Mouse (Mus musculus): ENCODE data around the gene Snapc4.
A peak's percentile ranks its signal among the peaks of the same experiment; 100 is the strongest.

Snapc4 gene

GRCm38 (mm10) chr2:26341510-26341981 is 38.9 kb downstream of the Snapc4 start:
- DNase-seq (ENCODE audit: low read depth, low spot score) = no peak

DNA sequence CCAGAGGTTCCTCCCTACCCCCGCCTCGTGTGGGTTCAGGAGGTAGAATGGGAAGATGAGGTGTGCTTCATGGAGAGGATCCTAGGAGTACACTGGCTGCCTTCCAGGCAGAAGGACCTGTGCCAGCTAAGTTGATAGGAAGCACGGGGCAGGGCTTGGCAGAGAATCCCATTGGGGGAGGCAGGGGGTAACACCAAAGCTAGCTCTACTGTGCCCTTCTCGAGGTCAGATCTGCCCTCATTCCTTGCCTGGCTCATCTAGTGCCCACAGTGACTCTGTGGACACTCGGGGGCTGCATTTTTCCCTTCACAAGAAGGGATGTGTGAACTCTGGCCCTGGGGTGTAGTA is 41.3 kb downstream of the Snapc4 start:
- DNase-seq (ENCODE audit: low read depth, low spot score) = no peak

DNA sequence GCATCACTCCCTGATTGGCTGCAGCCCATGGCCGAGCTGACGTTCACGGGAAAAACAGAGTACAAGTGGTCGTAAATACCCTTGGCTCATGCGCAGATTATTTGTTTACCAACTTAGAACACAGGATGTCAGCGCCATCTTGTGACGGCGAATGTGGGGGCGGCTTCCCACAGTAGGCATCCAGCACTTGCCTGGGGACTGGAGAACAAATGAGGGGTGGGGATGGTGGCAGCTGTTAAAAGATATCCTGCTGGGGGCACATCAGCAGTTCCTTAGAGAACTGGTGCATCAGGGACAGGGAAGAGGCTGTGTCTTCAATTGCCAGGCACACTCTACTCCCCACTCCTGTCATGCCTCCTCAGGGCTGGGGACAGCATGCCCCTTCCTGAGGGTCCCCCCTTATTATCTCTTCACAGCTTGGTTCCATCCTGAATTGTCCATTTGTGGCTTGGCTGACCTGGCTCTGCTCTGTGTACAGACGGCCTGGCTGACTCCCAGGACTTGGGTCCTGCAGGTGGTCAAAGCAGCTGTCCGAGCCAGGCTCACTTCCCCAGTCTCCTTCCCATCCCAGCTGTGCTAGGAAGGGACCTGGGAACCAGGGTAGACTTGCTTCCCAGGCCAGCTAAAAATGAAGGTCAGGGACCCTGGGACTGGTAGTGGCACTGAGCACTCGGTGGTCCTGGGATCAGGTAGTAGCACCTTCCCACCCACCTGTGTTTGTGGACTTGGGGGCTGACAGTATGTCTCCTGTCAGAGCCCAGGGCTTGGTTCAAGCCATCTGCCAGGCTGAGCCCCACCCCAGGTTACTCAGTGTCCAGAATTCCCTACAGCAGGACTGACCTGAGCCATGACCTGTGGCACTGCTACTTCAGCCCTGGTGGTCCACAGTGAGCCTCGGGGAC is 41.9 kb downstream of the Snapc4 start:
- DNase-seq (ENCODE audit: low read depth, low spot score) = no peak

DNA sequence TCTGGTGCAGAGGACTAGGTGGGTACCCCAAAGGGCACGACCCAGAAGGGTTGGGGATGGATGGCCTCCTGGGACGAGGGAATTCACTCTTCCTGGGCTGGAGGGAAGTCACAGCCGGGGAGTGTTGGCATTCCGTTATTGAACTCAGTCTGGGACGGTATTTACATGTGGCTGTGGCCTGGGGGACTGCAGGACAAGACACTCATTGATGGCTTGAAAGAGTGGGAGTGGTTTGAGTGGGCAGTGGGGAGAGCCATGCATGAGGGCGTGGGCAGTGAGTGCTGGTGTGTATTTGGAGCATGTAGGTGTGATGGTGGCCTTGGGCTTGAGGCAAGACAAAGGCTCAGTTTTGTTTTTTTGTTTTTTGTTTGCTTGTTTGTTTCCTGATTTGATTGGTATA is 49.8 kb downstream of the Snapc4 start:
- no peak for DNase-seq (ENCODE audit: low read depth, low spot score)

DNA sequence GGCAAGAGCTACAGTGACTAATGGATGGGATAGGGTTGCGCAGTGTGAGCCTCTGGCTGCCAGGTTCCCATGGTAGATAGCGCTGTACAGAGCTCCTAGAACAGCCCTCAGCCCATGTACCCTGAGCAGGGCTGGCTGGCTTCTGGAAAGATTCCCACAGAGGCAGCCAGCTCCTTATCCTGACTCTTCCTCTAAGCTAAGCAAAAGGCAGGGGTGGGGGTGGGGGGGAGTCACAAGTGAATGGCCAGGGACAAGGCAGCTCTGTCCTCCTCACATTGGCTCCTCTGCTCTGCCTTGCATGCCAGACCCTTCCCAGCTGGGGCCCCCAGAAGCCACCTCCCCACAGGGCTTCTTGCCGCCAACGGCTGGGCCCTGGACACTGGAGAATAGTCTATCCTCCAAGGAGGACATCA is 50.4 kb downstream of the Snapc4 start:
- no peak for DNase-seq (ENCODE audit: low read depth, low spot score)

DNA sequence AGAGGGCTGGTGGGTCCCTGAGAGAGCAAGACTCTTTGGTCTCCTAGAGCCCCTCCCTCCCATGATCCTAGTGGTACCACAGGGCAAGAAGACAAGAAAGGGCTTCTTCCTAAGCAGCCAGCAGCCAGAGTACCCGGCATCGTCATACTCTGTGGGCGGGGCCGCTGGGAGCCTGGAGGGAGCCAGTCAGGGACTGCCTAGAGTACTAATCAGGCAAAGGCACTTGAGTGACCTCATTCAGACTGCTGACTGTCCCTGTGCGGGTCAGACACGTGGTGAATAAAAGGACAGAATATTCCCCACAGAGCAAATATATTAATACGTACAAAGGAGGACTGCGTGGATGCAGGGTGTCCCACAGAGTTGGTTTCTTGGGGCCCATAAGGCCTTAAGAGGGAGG is 51.1 kb downstream of the Snapc4 start:
- no peak for DNase-seq (ENCODE audit: low read depth, low spot score)

GRCm38 (mm10) chr2:26327852-26328251 is 52.6 kb downstream of the Snapc4 start:
- no peak for DNase-seq (ENCODE audit: low read depth, low spot score)

GRCm38 (mm10) chr2:26325386-26326181 is 54.9 kb downstream of the Snapc4 start:
- DNase-seq (ENCODE audit: low read depth, low spot score) = no peak

DNA sequence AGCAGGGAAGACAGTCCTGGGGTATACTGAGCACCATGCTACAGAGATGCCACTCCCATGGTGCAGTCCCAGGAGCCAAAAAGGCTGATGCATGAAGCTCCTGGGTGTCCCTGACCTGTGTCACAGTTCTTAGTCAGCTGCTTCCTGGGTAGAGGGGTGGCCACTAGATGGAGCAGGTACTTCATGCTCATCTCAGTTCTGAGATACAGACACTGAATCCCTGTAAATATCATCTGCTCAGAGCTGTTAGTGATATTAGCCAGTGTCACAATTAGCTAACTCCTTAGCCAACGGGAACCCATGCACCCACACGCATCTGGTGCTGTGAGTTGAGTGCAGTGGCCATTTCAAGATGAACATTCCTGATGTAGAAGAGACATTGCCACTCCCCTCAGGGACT is 55.5 kb downstream of the Snapc4 start:
- DNase-seq (ENCODE audit: low read depth, low spot score) = no peak

DNA sequence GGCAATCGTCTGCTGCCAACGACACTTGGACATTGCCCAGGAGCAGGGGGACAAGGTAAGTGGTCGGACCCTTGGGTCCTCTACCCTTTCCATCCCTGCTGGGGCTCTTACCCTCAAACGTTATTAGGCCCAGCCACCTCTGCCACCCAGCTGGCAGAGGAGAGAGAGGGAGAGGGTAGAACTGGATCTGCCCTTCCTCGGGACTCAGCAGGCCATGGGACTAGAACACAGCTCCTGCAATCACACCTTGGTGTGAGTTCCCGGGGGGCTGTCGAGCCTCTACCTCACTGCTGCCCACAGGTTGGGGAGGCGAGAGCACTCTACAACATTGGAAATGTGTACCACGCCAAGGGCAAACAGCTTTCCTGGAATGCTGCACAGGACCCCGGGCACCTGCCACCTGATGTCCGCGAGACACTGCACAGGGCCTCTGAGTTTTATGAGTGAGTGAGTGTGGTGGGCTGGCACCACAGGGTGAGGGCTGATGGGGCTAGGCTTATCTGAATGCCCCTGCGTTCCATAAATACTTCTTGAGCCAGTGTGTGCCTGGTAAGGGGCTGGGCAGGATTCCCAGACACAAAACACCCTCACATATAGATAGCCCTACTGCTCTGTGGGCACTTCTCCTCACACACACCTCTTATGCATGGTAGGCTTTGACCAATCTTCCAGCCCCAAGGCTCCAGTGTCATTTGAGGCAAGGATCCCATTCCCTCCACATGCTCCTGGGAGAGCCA is 56.7 kb downstream of the Snapc4 start:
- no peak for DNase-seq (ENCODE audit: low read depth, low spot score)

DNA sequence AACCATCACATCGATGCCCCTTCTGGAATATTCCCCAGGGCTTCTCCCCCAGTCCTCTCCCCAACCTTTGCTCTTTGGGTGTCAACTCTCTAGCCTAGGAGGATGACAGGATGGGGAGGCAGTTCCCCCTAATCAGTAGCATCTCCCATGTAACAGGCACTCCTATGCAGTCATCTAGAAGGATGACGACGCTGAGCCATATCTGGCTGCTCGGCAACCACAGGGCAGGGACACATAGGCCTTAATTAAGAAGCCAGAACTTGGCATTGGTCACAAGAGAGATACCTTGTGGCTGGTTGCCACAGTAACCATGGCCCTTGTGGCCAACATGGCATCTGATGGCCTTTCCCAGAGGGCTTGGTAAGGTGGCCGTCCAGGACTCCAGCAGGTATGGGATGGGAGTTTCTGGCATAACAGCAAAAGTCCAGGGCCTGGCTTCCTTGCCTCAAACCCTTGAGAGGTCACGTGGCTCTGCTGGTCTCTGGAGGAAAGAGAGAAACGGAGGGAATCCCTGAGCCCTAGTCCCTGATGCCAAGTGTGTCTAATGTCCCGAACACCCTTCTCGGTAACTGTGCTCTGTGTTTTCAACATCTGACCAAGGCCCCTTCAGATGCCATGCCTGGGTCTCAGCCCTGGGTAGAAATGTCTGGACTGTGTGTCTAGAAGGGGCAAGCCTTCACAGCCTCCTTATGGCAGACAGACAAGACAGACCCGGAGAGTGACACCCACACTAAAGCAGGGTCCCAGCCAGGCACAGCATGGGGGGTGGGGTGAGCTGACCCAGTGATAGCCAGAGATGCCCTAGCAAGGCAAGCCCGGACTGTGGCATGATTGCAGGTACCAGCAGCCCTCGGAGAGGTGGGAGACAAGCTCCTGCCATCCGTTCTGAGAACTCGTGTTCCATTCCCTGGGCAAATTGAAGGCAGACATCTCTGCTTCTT is 59.9 kb downstream of the Snapc4 start:
- no peak for DNase-seq (ENCODE audit: low read depth, low spot score)

DNA sequence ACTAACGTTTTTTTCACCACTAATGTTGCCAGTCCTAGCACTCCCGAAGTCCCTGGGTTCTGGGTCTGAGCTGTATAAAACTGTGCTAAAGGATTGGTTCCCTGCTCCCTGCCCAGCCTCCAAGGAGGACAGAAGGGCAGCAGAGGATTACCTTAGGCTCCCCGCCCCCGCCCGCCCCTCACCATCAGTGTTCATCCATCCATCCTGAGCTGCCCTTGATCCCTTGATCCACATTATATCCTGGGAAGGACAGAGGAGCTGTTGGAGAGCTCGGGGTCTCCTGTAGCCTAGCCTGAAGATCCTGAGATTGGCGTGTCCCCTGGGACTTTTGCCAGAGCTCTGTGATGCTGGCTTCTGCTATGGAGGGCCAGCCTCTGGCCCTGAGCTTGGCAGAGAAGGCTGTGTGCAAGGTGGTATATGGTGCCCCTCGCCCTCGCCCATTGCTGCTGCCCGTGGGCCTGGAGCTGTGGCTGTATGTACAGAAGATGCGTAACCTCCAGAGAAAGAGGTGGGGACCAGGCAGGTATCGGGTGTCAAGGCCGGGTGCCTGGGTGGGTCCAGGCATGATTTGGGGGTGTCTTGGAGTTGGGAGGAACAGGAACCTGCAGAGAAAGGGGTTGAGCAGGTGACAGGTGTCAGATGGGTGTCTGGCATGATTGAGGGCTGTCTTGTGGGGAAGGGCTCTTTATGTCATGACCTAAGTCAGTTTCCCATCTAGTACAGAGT is 60.8 kb downstream of the Snapc4 start:
- DNase-seq (ENCODE audit: low read depth, low spot score) = no peak

GRCm38 (mm10) chr2:26319109-26319508 is 61.3 kb downstream of the Snapc4 start:
- DNase-seq (ENCODE audit: low read depth, low spot score) = no peak

DNA sequence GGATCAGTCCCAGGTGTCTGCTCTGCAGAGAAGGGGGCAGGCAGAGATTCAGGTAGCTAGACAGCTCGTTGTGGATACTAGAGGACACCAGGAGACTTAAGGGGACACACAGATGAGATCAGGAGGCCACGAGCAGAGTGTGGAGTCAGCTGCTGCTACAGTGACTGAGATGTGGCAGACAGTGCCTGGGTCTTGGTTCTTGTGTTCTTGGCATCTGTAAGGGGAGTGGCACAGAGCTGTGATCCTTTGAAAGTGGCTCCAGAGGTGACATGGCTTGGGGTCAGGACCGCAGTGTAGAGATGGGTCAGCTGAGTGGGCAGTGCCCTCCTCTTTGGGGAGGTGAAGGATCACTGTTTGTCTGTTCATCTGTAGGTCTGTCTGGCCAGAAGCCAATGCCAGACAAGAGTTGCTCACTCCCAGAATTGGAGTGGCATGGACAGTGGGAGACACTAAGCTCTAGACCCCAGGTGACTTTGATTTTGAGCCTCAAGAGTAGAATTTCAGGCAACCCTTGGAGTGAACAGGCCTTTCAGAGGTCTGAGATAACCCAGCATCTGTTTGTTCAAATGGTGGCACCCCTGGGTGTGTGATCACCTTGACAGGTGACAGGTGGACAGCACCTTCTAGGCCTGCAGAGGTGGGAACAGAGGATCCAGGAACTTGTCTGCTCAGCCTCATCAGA is 62.3 kb downstream of the Snapc4 start:
- DNase-seq (ENCODE audit: low read depth, low spot score) = no peak

- DNase-seq (ENCODE audit: low read depth, low spot score) = no peak
These were observed 63.1 kb downstream of the Snapc4 start for GRCm38 (mm10) chr2:26317371-26317770.

DNA sequence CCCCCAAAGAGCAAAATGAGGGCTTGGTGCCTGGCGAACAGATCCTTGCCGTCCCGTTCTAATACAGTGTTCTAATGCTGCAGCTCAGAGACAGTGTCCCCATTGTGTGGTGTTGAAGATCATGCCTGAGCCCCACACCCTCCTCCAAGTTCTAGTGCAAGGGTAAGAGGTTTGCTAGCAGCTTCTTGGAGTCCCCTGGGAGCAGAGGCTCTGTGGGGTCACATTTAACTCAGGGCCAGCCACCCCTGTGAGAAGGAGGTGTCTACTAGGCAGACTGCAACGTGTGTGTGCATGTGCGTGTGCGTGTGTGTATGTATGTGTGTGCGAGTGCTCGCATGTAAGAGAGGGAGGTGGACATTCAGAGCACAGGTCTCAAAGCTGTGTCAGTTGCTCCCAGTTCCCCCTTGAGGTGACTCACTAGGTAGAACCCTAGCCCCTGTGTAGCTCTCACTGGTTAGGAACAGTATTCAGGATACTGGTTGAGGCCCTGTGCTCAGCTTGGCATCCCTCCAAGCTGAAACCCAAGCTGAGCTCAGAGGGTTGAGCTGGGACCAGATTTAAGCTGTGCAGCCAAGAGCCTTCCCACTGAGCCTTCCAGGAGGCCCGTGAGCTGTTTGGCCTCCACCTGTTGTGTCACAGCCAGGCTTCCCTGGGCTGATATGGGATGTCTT is 63.7 kb downstream of the Snapc4 start:
- no peak for DNase-seq (ENCODE audit: low read depth, low spot score)

DNA sequence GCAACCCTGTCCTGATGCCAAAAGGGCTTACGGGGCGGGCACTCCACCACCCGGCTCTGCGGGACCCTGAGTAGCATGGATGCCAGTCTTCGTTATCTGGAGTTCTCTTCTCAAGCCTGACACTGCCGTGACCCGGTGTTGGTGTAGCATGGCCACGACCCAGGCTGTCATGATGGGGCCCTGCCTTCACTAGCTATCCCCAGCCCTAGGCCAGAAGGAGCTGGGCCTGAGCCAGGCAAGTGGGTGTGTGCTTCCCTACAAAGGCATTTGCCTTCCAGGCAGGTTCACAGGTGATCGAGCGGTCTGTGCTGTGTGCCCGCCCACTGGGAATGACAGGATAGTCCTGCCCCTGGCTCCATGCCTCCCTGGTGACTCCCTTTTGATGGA is 64.5 kb downstream of the Snapc4 start:
- DNase-seq (ENCODE audit: low read depth, low spot score) = no peak

DNA sequence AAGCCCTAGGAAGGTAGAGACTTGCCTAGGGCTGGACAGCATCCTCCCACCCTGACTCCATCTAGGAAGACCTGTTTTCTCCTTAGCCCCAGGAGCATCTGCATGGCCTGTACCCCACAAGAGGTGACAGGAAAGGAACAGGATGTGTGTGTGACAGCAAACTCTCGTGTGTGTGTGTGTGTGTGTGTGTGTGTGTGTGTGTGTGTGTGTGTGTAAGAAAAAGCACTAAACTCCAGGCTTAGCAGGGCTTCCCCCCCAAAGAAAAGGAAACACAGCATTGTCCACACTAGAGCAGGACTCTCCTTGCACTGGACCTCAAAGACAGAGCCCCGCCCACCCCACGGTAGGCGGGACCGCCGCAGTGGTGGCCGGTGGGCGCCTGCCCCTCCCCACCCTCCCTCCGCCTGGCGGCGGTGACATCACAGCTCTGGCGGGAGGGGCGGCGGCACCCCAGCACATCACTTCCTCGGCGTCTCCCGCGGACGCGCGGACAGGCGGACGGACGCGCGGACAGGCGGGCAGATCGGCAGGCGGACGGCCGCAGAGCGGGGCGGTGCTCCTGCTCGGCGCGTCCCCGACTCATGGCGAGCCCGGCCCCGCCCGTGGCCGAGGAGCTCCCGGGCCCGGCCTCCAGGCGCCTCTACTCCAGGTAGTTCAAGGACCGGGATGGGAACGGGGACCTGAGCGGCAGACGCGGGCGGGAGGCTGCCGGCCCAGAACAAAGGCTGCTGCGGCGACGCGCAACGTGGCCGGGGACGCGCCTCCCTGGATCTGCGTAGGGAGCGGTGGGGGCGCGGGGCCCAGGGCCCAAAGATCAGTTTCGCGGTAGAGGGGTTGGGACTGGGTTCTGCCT is 65.2 kb downstream of the Snapc4 start, which contains the start of gene Gpsm1:
Gene Gpsm1, plus strand, starts transcription at position 444 of the 853 bp plus-strand sequence.
- peak; percentile 65 for DNase-seq (ENCODE audit: low read depth, low spot score)

Data from brain, embryonic 18.5 days (tissue).